Mouse (Mus musculus) ES-E14 (cell line): ENCODE measurements around the gene Trim62. TPM values are rescaled to one million over a fixed set of nuclear protein-coding genes. Genes with fewer than 3 reads are reported as not detected.

ENCODE experiments used
- DNase-seq: peaks from one replicate; pipeline ENCODE4 v3.0.0-alpha.2; 2013; ENCODE audit warnings: low read depth, low spot score
- H3K27ac ChIP-seq: 2 replicates; pipeline ENCODE4 v1.5.1; 2012; ENCODE audit warnings: low read depth, mild to moderate bottlenecking, low read length, moderate library complexity, mixed read lengths; ENCODE audit not compliant: poor library complexity, insufficient read depth, severe bottlenecking
- H3K36me3 ChIP-seq: 2 replicates; pipeline ENCODE4 v1.6.1; 2012; ENCODE audit warnings: mild to moderate bottlenecking, low read length, moderate library complexity, mixed read lengths; ENCODE audit not compliant: control insufficient read depth, poor library complexity, insufficient read depth, severe bottlenecking
- H3K4me1 ChIP-seq, 2 experiments: fragments of 150-350 bp in 1 of 2; sonication (generic) in 1 of 2; 2 replicates each; pipeline ENCODE4 v1.6.1; 2012; ENCODE audit warnings: low read length in 2 of 2, mild to moderate bottlenecking in 1 of 2, mixed read lengths in 1 of 2; ENCODE audit not compliant: control insufficient read depth in 2 of 2, insufficient read depth in 2 of 2, poor library complexity in 1 of 2
- H3K4me3 ChIP-seq, 2 experiments: fragments of 150-350 bp in 1 of 2; sonication (generic) in 1 of 2; 2 replicates each; pipeline ENCODE4 v1.5.1; 2012; ENCODE audit warnings: low read length in 2 of 2, low read depth in 1 of 2, mild to moderate bottlenecking in 1 of 2, mixed read lengths in 1 of 2; ENCODE audit not compliant: insufficient read depth in 1 of 2, poor library complexity in 1 of 2, severe bottlenecking in 1 of 2
- H3K9ac ChIP-seq: 2 replicates; pipeline ENCODE4 v1.6.1; 2012; ENCODE audit warnings: low read depth, mild to moderate bottlenecking, low read length, mixed read lengths; ENCODE audit not compliant: poor library complexity, insufficient read depth, severe bottlenecking
- H3K9me3 ChIP-seq: fragments of 150-350 bp; sonication (generic); 2 replicates; pipeline ENCODE4 v1.6.1; 2012; ENCODE audit warnings: low read depth, mild to moderate bottlenecking, low read length; ENCODE audit not compliant: control insufficient read depth, insufficient read depth
- CHD2 ChIP-seq: IDR thresholded peaks from 2 replicates; pipeline ENCODE4 v1.6.1; 2014; ENCODE audit warnings: mild to moderate bottlenecking, low read depth, low read length, inconsistent platforms
- HCFC1 ChIP-seq: IDR thresholded peaks from 2 replicates; pipeline ENCODE4 v1.6.1; 2012; ENCODE audit warnings: low read length, inconsistent platforms, borderline replicate concordance; ENCODE audit not compliant: insufficient read depth
- MAFK ChIP-seq: IDR thresholded peaks from 2 replicates; pipeline ENCODE4 v1.6.1; 2014; ENCODE audit warnings: mild to moderate bottlenecking, low read depth, low read length, inconsistent platforms; ENCODE audit not compliant: insufficient read depth
- ZC3H11A ChIP-seq: IDR thresholded peaks from 2 replicates; pipeline ENCODE4 v1.6.1; 2012; ENCODE audit warnings: low read depth, mild to moderate bottlenecking, inconsistent platforms, low read length, borderline replicate concordance
- ZNF384 ChIP-seq: IDR thresholded peaks from 2 replicates; pipeline ENCODE4 v1.6.1; 2012; ENCODE audit warnings: low read depth, low read length, inconsistent platforms
- in situ Hi-C, 2 experiments: fragments of 600-800 bp; cut with MboI; formaldehyde crosslinking; loops; one replicate each; pipeline ENCODE4 v1.15.1; 2025; ENCODE audit warnings: low sequenced_read_pairs in 2 of 2, inconsistent platforms in 1 of 2; ENCODE audit not compliant: unreplicated experiment in 2 of 2
- total RNA-seq: library from RNA; depleted of rRNA; stranded (reverse); fragments of 300-350 nt; gene quantifications from 2 replicates; pipeline ENCODE4 v1.2.3, GENCODE M21; 2012

Trim62 gene
- total RNA-seq, 1 experiment, result 0.54 TPM

GRCm38 (mm10) chr4:128889752-128890630 is 6.6 kb downstream of the Trim62 start:
- no peaks in the 10 kb centered on the region for H3K36me3 ChIP-seq
- TF ChIP-seq HCFC1 (no peak), ZC3H11A (no peak), ZNF384 (no peak), CHD2 (no peak), MAFK (no peak)
- H3K9ac ChIP-seq, result no peak overlapping the region
- no peak overlapping the region for H3K27ac ChIP-seq
- in situ Hi-C loops, result no loop called here
- no peaks in the 10 kb centered on the region; a peak in 1 of 4 replicates for H3K4me1 ChIP-seq
- H3K4me3 ChIP-seq, result no peak overlapping the region
- no peak for DNase-seq
- H3K9me3 ChIP-seq, result no peaks in the 10 kb centered on the region

GRCm38 (mm10) chr4:128891157-128891556 is 7.8 kb downstream of the Trim62 start:
- Histone ChIP-seq H3K9me3 (no peaks in the 10 kb centered on the region), H3K4me1 (no peaks in the 10 kb centered on the region; a peak in 1 of 4 replicates), H3K9ac (no peak overlapping the region), H3K36me3 (no peaks in the 10 kb centered on the region), H3K27ac (no peak overlapping the region), H3K4me3 (no peak overlapping the region)
- in situ Hi-C loops, result no loop called here
- no peak for TF ChIP-seq MAFK
- TF ChIP-seq CHD2, result no peak
- TF ChIP-seq HCFC1, result no peak
- TF ChIP-seq ZC3H11A, result no peak
- no peak for TF ChIP-seq ZNF384
- no peak for DNase-seq

GRCm38 (mm10) chr4:128891746-128892145 is 8.4 kb downstream of the Trim62 start:
- TF ChIP-seq MAFK, result no peak
- TF ChIP-seq ZNF384, result no peak
- no peak for TF ChIP-seq HCFC1
- no peak for TF ChIP-seq CHD2
- no peak for TF ChIP-seq ZC3H11A
- in situ Hi-C loops, result no loop called here

GRCm38 (mm10) chr4:128892188-128892587 is 8.8 kb downstream of the Trim62 start:
- Histone ChIP-seq H3K4me1 (no peaks in the 10 kb centered on the region; a peak in 1 of 4 replicates), H3K9me3 (no peaks in the 10 kb centered on the region), H3K36me3 (no peaks in the 10 kb centered on the region), H3K9ac (no peak overlapping the region), H3K4me3 (no peak overlapping the region), H3K27ac (no peak overlapping the region)
- no peak for DNase-seq
- TF ChIP-seq CHD2 (no peak), HCFC1 (no peak), ZC3H11A (no peak), MAFK (no peak), ZNF384 (no peak)
- in situ Hi-C loops, result no loop called here

More at GRCm38 (mm10) chr4:128891746-128892145, 8.4 kb downstream of the Trim62 start:
- Histone ChIP-seq H3K27ac (no peak overlapping the region), H3K4me1 (no peaks in the 10 kb centered on the region; a peak in 1 of 4 replicates), H3K9ac (no peak overlapping the region), H3K36me3 (no peaks in the 10 kb centered on the region), H3K4me3 (no peak overlapping the region), H3K9me3 (no peaks in the 10 kb centered on the region)
- no peak for DNase-seq

GRCm38 (mm10) chr4:128894112-128894511 is 10.7 kb downstream of the Trim62 start:
- no peak for TF ChIP-seq CHD2
- no peak for TF ChIP-seq MAFK
- no peak for TF ChIP-seq HCFC1
- no peak for TF ChIP-seq ZNF384
- no peak for TF ChIP-seq ZC3H11A
- Histone ChIP-seq H3K9me3 (no peaks in the 10 kb centered on the region), H3K4me1 (no peaks in the 10 kb centered on the region), H3K36me3 (no peaks in the 10 kb centered on the region), H3K4me3 (no peak overlapping the region), H3K9ac (no peak overlapping the region), H3K27ac (no peak overlapping the region)
- in situ Hi-C loops, result no loop called here
- no peak for DNase-seq
